Mouse (Mus musculus): Measurements from ENCODE around the gene AI854703. TPM values are rescaled to one million over a fixed set of nuclear protein-coding genes. Genes with fewer than 3 reads are reported as not detected.

Gene AI854703
- total and polyA plus RNA-seq, 2 experiments = under 0.01 to 0.06 TPM

GRCm38 (mm10) chr6:48648779-48649178 lies 22.2 kb downstream of the AI854703 start:
- H3K9ac ChIP-seq (ENCODE audit: low read depth, low read length) = no peak overlapping the region
- H3K4me1 ChIP-seq (ENCODE audit: control insufficient read depth, insufficient read depth, low read length) = no peaks in the 10 kb centered on the region; the same call in 1 of the 2 replicates
- H3K36me3 ChIP-seq (ENCODE audit: control insufficient read depth, insufficient read depth, low read length) = no peaks in the 10 kb centered on the region
- no peak overlapping the region for H3K27ac ChIP-seq (replicated peaks; ENCODE audit: insufficient read depth, low read depth, low read length)
- no peaks in the 10 kb centered on the region; the same call in 1 of the 2 replicates for H3K79me2 ChIP-seq (ENCODE audit: control insufficient read depth, insufficient read depth, low read length)
- TF ChIP-seq CTCF (IDR thresholded peaks at IDR 0.05; ENCODE audit: low read depth, low read length) (no peak), POLR2A (IDR thresholded peaks at IDR 0.05; ENCODE audit: extremely low read depth, insufficient read depth, low read length) (no peak)
- DNase-seq (ENCODE audit: extremely low read depth, low read depth, low spot score) = peak; percentile 27
- WGBS = 66% methylated on average over 4 of the region's 4 CpGs
- H3K27me3 ChIP-seq (ENCODE audit: control insufficient read depth, insufficient read depth, low read length) = no peaks in the 10 kb centered on the region
- H3K4me3 ChIP-seq (ENCODE audit: insufficient read depth, low read depth, low read length) = no peak overlapping the region

- TF ChIP-seq CTCF (IDR thresholded peaks at IDR 0.05; ENCODE audit: low read depth, low read length) (no peak), POLR2A (IDR thresholded peaks at IDR 0.05; ENCODE audit: extremely low read depth, insufficient read depth, low read length) (no peak)
- H3K4me1 ChIP-seq (ENCODE audit: control insufficient read depth, insufficient read depth, low read length) = no peaks in the 10 kb centered on the region; the same call in 1 of the 2 replicates
- H3K27me3 ChIP-seq (ENCODE audit: control insufficient read depth, insufficient read depth, low read length) = no peaks in the 10 kb centered on the region
- H3K9ac ChIP-seq (ENCODE audit: low read depth, low read length) = no peak overlapping the region
- no peaks in the 10 kb centered on the region for H3K36me3 ChIP-seq (ENCODE audit: control insufficient read depth, insufficient read depth, low read length)
- H3K79me2 ChIP-seq (ENCODE audit: control insufficient read depth, insufficient read depth, low read length) = no peaks in the 10 kb centered on the region; the same call in 1 of the 2 replicates
- H3K27ac ChIP-seq (replicated peaks; ENCODE audit: insufficient read depth, low read depth, low read length) = no peak overlapping the region
- WGBS = 92% methylated on average over 9 of the region's 9 CpGs
- DNase-seq (ENCODE audit: extremely low read depth, low read depth, low spot score) = peak; percentile 29
- H3K4me3 ChIP-seq (ENCODE audit: insufficient read depth, low read depth, low read length) = no peak overlapping the region
These were observed 23.5 kb downstream of the AI854703 start for GRCm38 (mm10) chr6:48650041-48650440.

- Histone ChIP-seq H3K9ac (ENCODE audit: low read depth, low read length) (no peak overlapping the region), H3K36me3 (ENCODE audit: control insufficient read depth, insufficient read depth, low read length) (no peaks in the 10 kb centered on the region), H3K27me3 (ENCODE audit: control insufficient read depth, insufficient read depth, low read length) (no peaks in the 10 kb centered on the region), H3K4me1 (ENCODE audit: control insufficient read depth, insufficient read depth, low read length) (no peaks in the 10 kb centered on the region), H3K27ac (replicated peaks; ENCODE audit: insufficient read depth, low read depth, low read length) (no peak overlapping the region), H3K4me3 (ENCODE audit: insufficient read depth, low read depth, low read length) (no peak overlapping the region), H3K79me2 (ENCODE audit: control insufficient read depth, insufficient read depth, low read length) (no peaks in the 10 kb centered on the region)
- no peak for TF ChIP-seq CTCF (IDR thresholded peaks at IDR 0.05; ENCODE audit: low read depth, low read length)
- TF ChIP-seq POLR2A (IDR thresholded peaks at IDR 0.05; ENCODE audit: extremely low read depth, insufficient read depth, low read length) = no peak
- DNase-seq (ENCODE audit: extremely low read depth, low read depth, low spot score) = no peak
- WGBS = 85% methylated on average over 5 of the region's 5 CpGs
These were observed 32.2 kb downstream of the AI854703 start for GRCm38 (mm10) chr6:48658721-48659120.

- no peaks in the 10 kb centered on the region for H3K79me2 ChIP-seq (ENCODE audit: control insufficient read depth, insufficient read depth, low read length)
- no peak overlapping the region for H3K4me3 ChIP-seq (ENCODE audit: insufficient read depth, low read depth, low read length)
- H3K27ac ChIP-seq (replicated peaks; ENCODE audit: insufficient read depth, low read depth, low read length) = no peak overlapping the region; the same call in 1 of the 2 replicates
- DNase-seq (ENCODE audit: extremely low read depth, low read depth, low spot score) = peak; percentile 79
- WGBS = 39% methylated on average over 4 of the region's 4 CpGs
- no peak for TF ChIP-seq CTCF (IDR thresholded peaks at IDR 0.05; ENCODE audit: low read depth, low read length)
- no peak for TF ChIP-seq POLR2A (IDR thresholded peaks at IDR 0.05; ENCODE audit: extremely low read depth, insufficient read depth, low read length)
- peaks cover 17% of the 10 kb centered on the region for H3K4me1 ChIP-seq (ENCODE audit: control insufficient read depth, insufficient read depth, low read length)
- H3K27me3 ChIP-seq (ENCODE audit: control insufficient read depth, insufficient read depth, low read length) = no peaks in the 10 kb centered on the region
- no peak overlapping the region for H3K9ac ChIP-seq (ENCODE audit: low read depth, low read length)
- H3K36me3 ChIP-seq (ENCODE audit: control insufficient read depth, insufficient read depth, low read length) = no peaks in the 10 kb centered on the region
These were observed 38.2 kb downstream of the AI854703 start for GRCm38 (mm10) chr6:48664750-48665149.

GRCm38 (mm10) chr6:48665471-48665870 lies 38.9 kb downstream of the AI854703 start:
- H3K4me3 ChIP-seq (ENCODE audit: insufficient read depth, low read depth, low read length) = no peak overlapping the region
- peak; percentile 66 for DNase-seq (ENCODE audit: extremely low read depth, low read depth, low spot score)
- H3K27me3 ChIP-seq (ENCODE audit: control insufficient read depth, insufficient read depth, low read length) = no peaks in the 10 kb centered on the region
- no peak overlapping the region for H3K9ac ChIP-seq (ENCODE audit: low read depth, low read length)
- peak overlapping the region; percentile 51; the same call in 1 of the 2 replicates for H3K27ac ChIP-seq (replicated peaks; ENCODE audit: insufficient read depth, low read depth, low read length)
- peaks cover 17% of the 10 kb centered on the region for H3K4me1 ChIP-seq (ENCODE audit: control insufficient read depth, insufficient read depth, low read length)
- H3K79me2 ChIP-seq (ENCODE audit: control insufficient read depth, insufficient read depth, low read length) = no peaks in the 10 kb centered on the region
- H3K36me3 ChIP-seq (ENCODE audit: control insufficient read depth, insufficient read depth, low read length) = no peaks in the 10 kb centered on the region
- 73% methylated on average over 9 of the region's 9 CpGs for WGBS
- no peak for TF ChIP-seq CTCF (IDR thresholded peaks at IDR 0.05; ENCODE audit: low read depth, low read length)

- Histone ChIP-seq H3K4me1 (ENCODE audit: control insufficient read depth, insufficient read depth, low read length) (peaks cover 17% of the 10 kb centered on the region), H3K27ac (replicated peaks; ENCODE audit: insufficient read depth, low read depth, low read length) (peak overlapping the region; percentile 80), H3K27me3 (ENCODE audit: control insufficient read depth, insufficient read depth, low read length) (no peaks in the 10 kb centered on the region), H3K79me2 (ENCODE audit: control insufficient read depth, insufficient read depth, low read length) (no peaks in the 10 kb centered on the region), H3K9ac (ENCODE audit: low read depth, low read length) (no peak overlapping the region), H3K36me3 (ENCODE audit: control insufficient read depth, insufficient read depth, low read length) (no peaks in the 10 kb centered on the region), H3K4me3 (ENCODE audit: insufficient read depth, low read depth, low read length) (no peak overlapping the region)
- DNase-seq (ENCODE audit: extremely low read depth, low read depth, low spot score) = peak; percentile 97
- 6% methylated on average over 7 of the region's 7 CpGs for WGBS
- no peak for TF ChIP-seq CTCF (IDR thresholded peaks at IDR 0.05; ENCODE audit: low read depth, low read length)
- no peak for TF ChIP-seq POLR2A (IDR thresholded peaks at IDR 0.05; ENCODE audit: extremely low read depth, insufficient read depth, low read length)
These were observed 39.6 kb downstream of the AI854703 start for GRCm38 (mm10) chr6:48666159-48666586.

Measured in liver, adult 2 months (tissue).